Mouse (Mus musculus) brain, embryonic 14.5 days (tissue): ENCODE results near the gene Srp54b.
"Not testable (repeated sequence)": the region's sequence is repeated elsewhere in the genome, so short reads cannot be mapped to it uniquely, and the experiment has no call there.

Experiments used
- CTCF ChIP-seq: fragments of 200-500 bp; IDR thresholded peaks from 2 replicates; pipeline ENCODE4 v1.5.1; 2012; ENCODE audit warnings: inconsistent platforms, mild to moderate bottlenecking, moderate library complexity, borderline replicate concordance; ENCODE audit not compliant: insufficient read depth, insufficient read length; ENCODE audit errors: extremely low read depth
- POLR2A ChIP-seq: fragments of 200-500 bp; IDR thresholded peaks from 2 replicates; pipeline ENCODE4 v1.6.1; 2012; ENCODE audit warnings: mild to moderate bottlenecking, inconsistent platforms, borderline replicate concordance; ENCODE audit not compliant: poor library complexity, insufficient read depth, insufficient read length, severe bottlenecking; ENCODE audit errors: extremely low read depth

DNA sequence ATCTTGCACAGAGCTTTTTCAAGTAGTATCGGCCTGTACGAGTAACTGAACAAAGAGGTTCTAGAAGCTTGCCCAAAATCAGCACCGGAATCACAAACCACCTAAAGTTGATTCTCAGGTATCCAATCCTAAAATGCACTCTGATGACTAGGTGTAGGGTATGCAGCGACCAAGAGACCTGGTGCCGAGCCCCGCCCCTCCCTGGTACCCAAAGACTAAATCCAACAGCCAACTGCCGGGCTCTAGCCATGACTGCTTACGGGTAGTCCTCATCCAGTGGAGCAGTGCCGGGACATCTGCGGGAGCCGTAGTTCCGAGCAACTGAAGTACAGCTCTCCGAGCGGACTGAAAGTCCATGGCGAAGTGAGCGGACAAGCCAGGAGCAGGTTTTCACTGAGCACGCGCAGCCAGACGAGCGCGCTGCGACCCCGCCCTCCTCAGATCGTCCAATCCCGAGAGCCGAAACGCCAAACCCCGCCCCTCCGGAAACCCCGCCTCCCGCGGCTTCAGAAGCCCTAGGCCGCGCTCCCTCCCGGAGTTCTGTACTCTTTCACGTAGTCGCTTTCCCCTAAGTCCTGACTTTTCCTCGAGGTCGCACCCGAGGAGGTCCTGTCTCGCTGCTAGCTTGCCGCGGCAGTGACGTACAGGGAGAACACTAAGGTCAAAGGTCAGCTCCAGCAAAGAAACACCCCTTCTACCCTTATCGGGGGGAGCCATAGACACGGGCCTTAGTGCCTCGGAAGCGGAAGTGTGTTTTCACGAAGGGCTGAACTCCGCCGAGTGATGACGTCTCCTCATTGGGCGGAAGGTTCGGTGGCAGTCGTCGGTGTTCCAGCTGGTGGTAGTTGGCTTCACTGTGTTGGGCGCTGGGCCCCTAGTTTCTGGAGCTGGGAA is 75.0 kb downstream of the Srp54b start, which contains the start of gene Srp54c:
- TF ChIP-seq POLR2A, CTCF: not testable (repeated sequence)
